Mouse (Mus musculus) urinary bladder, postnatal 4 days (tissue): ENCODE data around the gene Gm21738.
"Not testable (repeated sequence)": the region's sequence is repeated elsewhere in the genome, so short reads cannot be mapped to it uniquely, and the experiment has no call there.

Source experiments
- DNase-seq, 2 experiments: peaks; one replicate each; pipeline ENCODE4 v3.0.0; 2021 to 2022; ENCODE audit warnings: low spot score in 2 of 2

Gm21738 gene

GRCm38 (mm10) chr14:19418830-19419229 is at the start of gene Gm21738:
Gm21738 (minus strand) TSS chr14:19418930.
- DNase-seq = not testable (repeated sequence)

- not testable (repeated sequence) for DNase-seq
Measured at GRCm38 (mm10) chr14:19383741-19384140, 35.0 kb downstream of the Gm21738 start.
